Mouse (Mus musculus) midbrain, embryonic 11.5 days (tissue): ENCODE measurements around the gene Ugt1a8. TPM values are rescaled to one million over a fixed set of nuclear protein-coding genes. Genes with fewer than 3 reads are reported as not detected.
"Not testable (repeated sequence)": the region's sequence is repeated elsewhere in the genome, so short reads cannot be mapped to it uniquely, and the experiment has no call there.

Experiments used
- ATAC-seq: fragments of 200-750 bp; cut with Nextera tagmentation; 2 replicates; pipeline ENCODE4 v1.8.0; 2017; ENCODE audit warnings: moderate TSS enrichment, moderate library complexity; ENCODE audit not compliant: low FRiP score
- DNase-seq: peaks from one replicate; pipeline ENCODE4 v3.0.0; 2015; ENCODE audit warnings: low spot score; ENCODE audit errors: missing footprints
- H3K27ac ChIP-seq: fragments of 300-500 bp; sonication (generic); 2 replicates; pipeline ENCODE4 v1.5.1; 2014; ENCODE audit warnings: low read depth, low read length
- H3K27me3 ChIP-seq: fragments of 300-500 bp; sonication (generic); 2 replicates; pipeline ENCODE4 v1.6.1; 2014; ENCODE audit warnings: mild to moderate bottlenecking, low read length, moderate library complexity, mixed read lengths; ENCODE audit not compliant: control insufficient read depth, insufficient read depth
- H3K36me3 ChIP-seq: fragments of 300-500 bp; sonication (generic); 2 replicates; pipeline ENCODE4 v1.6.1; 2014; ENCODE audit warnings: mild to moderate bottlenecking, low read length, moderate library complexity, mixed read lengths; ENCODE audit not compliant: control insufficient read depth, insufficient read depth
- H3K4me1 ChIP-seq: fragments of 300-500 bp; sonication (generic); 2 replicates; pipeline ENCODE4 v1.6.1; 2014; ENCODE audit warnings: low read length; ENCODE audit not compliant: control insufficient read depth, insufficient read depth
- H3K4me2 ChIP-seq: fragments of 300-500 bp; sonication (generic); 2 replicates; pipeline ENCODE4 v1.6.1; 2014; ENCODE audit warnings: mild to moderate bottlenecking, moderate library complexity
- H3K4me3 ChIP-seq: fragments of 300-500 bp; sonication (generic); 2 replicates; pipeline ENCODE4 v1.5.1; 2014; ENCODE audit warnings: low read depth, low read length
- H3K9ac ChIP-seq: fragments of 300-500 bp; sonication (generic); 2 replicates; pipeline ENCODE4 v1.6.1; 2014; ENCODE audit warnings: low read length
- H3K9me3 ChIP-seq: fragments of 300-500 bp; sonication (generic); 2 replicates; pipeline ENCODE4 v1.6.1; 2016; ENCODE audit warnings: low read length; ENCODE audit not compliant: control insufficient read depth
- WGBS: fragments of 180-500 bp; shearing (Covaris S2); extraction: QIAGEN DNeasy Blood & Tissue Kit; methylation state at CpG from one replicate; pipeline ENCODE4 v1.1.7; 2014; 5-methylcytosine and 5-hydroxymethylcytosine counted together
- polyA plus RNA-seq: library from polyadenylated mRNA; unstranded; fragments of >200 nt; fragmentation: Nextera tagmentation; extraction: Ambion mirVana; gene quantifications from 2 replicates; pipeline ENCODE4 v1.2.1, GENCODE M21; 2014

The Ugt1a8 gene
- polyA plus RNA-seq, result not detected in 2 replicates

DNA sequence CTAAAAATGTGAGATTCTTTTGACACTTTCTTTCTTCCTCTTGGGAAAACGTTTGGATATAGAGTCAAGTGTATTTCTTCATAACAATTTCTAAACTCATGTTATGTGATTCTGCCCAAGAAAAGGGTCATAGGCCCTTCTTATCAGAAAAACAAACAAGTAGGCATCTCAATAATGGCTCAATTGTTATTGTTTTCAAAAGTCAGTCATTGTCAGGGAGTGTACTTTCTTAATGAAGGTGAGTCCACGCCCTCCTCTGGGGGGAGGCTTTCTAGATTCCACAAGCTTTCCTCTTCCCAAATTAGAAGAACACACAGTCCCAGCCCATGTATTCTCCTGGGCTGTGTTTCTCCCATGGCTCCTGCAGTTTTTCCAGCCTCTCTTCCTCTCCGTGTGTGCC, at the start of gene Ugt1a8:
Gene Ugt1a8, plus strand, starts transcription at position 301 of the 400 bp plus-strand sequence.
- DNase-seq (no peak), ATAC-seq (no peak)
- Histone ChIP-seq H3K4me3 (no peak within 1 kb of the TSS), H3K27ac (no peak within 1 kb of the TSS), H3K9ac (no peak within 1 kb of the TSS), H3K36me3 (no peaks in the 10 kb centered on the region), H3K9me3 (no peaks in the 10 kb centered on the region), H3K4me1 (no peaks in the 10 kb centered on the region), H3K4me2 (no peak within 1 kb of the TSS), H3K27me3 (no peaks in the 10 kb centered on the region)
- WGBS, result 81% methylated on average over 3 of the region's 3 CpGs

DNA sequence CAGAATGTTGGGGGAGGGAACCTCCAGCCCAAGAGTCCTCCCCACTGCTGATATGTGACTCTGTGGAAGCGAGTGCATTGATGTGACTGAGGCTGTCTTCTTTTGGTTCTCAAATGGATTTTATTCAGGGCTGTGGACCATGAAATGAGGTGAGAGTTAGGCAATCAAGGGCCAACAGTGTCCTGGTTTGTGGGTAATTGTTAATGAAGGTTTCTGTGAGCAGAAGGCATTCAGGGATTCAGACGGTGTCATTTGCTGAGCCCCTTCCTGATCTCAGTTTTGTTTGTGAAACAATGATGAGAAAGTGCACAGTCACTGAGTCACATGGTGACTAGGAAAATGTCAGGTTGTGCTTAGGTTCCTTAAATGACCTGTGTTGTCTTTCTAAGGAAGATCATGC, 44.6 kb upstream of the Ugt1a8 start:
- WGBS, result 85% methylated on average over 1 of the region's 2 CpGs
- not testable (repeated sequence) for H3K4me3 ChIP-seq, H3K27ac ChIP-seq, H3K4me1 ChIP-seq, H3K9me3 ChIP-seq, ATAC-seq, H3K36me3 ChIP-seq, H3K27me3 ChIP-seq, H3K9ac ChIP-seq, H3K4me2 ChIP-seq, DNase-seq

DNA sequence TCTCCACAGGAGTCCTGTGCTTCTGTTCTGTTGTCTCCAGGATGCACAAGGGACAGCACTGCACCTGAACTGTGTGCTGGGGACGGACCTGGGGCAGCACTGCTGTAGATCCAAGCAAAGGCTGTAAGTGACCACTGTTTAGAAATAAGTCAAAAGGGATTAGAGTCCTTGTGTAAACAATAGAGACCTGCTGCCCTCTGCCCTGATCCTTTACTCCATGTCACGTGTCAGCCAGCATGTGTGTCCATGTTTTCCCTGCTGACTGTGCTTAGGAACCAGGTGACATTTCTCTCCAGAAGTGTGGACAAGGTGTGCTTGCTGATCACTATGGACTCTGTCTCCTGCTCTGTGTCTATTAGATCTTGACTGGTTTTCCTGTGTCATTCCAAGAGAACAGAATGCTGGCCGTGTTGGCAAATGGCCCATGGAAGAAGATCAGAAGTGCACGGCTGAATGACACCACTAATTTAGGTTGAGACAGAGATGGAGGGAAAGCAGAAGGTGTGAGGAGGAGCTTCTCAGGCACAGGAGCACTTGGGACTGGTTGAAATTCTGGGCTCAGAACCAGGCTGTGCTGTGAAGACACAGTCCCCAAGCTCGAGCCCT, 42.7 kb upstream of the Ugt1a8 start:
- not testable (repeated sequence) for H3K4me1 ChIP-seq, DNase-seq, H3K27me3 ChIP-seq, H3K36me3 ChIP-seq, H3K9me3 ChIP-seq, H3K9ac ChIP-seq, H3K4me2 ChIP-seq, ATAC-seq, H3K4me3 ChIP-seq, H3K27ac ChIP-seq
- 78% methylated on average over 3 of the region's 5 CpGs for WGBS

DNA sequence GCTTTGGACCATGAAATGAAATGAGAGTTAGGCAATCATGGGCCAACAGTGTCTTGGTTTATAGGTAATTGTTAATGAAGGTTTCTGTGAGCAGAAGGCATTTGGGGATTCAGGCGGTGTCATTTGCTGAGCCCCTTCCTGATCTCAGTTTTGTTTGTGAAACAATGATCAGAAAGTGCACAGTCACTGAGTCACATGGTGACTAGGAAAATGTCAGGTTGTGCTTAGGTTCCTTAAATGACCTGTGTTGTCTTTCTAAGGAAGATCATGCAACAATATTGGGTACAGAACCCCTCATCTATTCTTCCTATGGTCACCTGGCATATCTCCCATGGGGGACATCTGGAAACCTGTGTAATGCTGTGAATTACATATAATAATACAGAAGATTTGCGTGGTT, 40.2 kb upstream of the Ugt1a8 start:
- H3K27ac ChIP-seq, DNase-seq, H3K4me1 ChIP-seq, H3K27me3 ChIP-seq, H3K36me3 ChIP-seq, H3K4me2 ChIP-seq, H3K4me3 ChIP-seq, H3K9ac ChIP-seq, H3K9me3 ChIP-seq, ATAC-seq: not testable (repeated sequence)
- 85% methylated on average over 2 of the region's 2 CpGs for WGBS

DNA sequence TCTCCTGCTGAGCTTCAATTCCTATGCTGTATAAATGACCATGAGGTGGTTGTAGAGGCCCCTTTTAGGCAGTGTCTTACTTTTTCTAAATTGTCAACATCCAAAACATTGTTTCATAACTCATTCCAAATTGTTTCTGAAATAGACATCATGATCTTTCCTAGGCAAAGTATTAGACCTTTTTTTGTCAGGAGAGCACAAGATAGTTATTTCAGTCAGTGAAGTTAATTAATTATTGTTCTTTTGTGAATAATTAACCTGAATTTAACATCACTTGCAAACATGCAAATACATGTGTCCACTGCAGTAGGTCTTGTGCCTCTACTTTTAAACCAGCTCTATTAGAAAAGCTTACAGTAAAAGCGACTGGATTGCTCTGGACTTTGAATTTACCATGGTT, 32.5 kb upstream of the Ugt1a8 start, which contains the start of gene Ugt1a10:
Gene Ugt1a10, plus strand, starts transcription at position 301 of the 400 bp plus-strand sequence.
- H3K4me3 ChIP-seq, result no peak within 1 kb of the TSS
- DNase-seq (no peak), ATAC-seq (no peak)
- H3K27me3 ChIP-seq, result no peaks in the 10 kb centered on the region
- no peaks in the 10 kb centered on the region for H3K4me1 ChIP-seq
- whole genome bisulfite sequencing, result 89% methylated on average over 1 of the region's 1 CpGs
- no peak within 1 kb of the TSS for H3K9ac ChIP-seq
- H3K9me3 ChIP-seq, result no peaks in the 10 kb centered on the region
- no peak within 1 kb of the TSS for H3K4me2 ChIP-seq
- H3K36me3 ChIP-seq, result no peaks in the 10 kb centered on the region
- no peak within 1 kb of the TSS for H3K27ac ChIP-seq

DNA sequence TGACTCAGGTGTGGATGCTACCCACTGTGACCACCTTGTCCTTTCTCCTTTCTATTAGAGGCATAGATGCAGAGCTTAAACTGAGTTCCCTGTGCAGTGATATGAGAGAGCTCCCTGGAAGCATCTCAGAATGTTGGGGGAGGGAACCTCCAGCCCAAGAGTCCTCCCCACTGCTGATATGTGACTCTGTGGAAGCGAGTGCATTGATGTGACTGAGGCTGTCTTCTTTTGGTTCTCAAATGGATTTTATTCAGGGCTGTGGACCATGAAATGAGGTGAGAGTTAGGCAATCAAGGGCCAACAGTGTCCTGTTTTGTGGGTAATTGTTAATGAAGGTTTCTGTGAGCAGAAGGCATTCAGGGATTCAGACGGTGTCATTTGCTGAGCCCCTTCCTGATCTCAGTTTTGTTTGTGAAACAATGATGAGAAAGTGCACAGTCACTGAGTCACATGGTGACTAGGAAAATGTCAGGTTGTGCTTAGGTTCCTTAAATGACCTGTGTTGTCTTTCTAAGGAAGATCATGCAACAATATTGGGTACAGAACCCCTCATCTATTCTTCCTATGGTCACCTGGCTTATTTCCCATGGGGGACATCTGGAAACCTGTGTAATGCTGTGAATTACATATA, 21.0 kb upstream of the Ugt1a8 start:
- H3K9ac ChIP-seq, DNase-seq, H3K36me3 ChIP-seq, H3K27me3 ChIP-seq, H3K4me3 ChIP-seq, ATAC-seq, H3K9me3 ChIP-seq, H3K4me1 ChIP-seq, H3K27ac ChIP-seq, H3K4me2 ChIP-seq: not testable (repeated sequence)
- 38% methylated on average over 1 of the region's 2 CpGs for WGBS

DNA sequence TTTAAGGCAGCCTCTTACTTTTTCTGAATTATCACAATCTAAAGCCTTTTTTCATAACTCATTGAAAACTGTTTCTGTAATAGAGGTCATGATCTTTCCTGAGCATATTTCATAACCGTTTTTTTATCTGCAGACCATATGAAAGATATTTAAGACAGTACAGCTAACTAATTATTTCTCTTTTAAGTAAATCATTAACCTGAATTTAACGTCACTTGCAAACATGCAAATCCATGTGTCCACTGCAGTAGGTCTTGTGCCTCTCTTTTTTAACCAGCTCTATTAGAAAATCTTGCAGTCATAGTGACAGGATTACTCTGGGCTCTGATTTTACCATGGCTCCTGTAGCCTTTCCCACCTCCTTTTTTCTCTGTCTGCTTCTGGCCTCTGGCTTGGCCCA, 17.1 kb upstream of the Ugt1a8 start, which contains the start of gene Ugt1a9:
Gene Ugt1a9, plus strand, starts transcription at position 306 of the 400 bp plus-strand sequence.
- 84% methylated on average over 2 of the region's 2 CpGs for WGBS
- DNase-seq (no peak), ATAC-seq (no peak)
- Histone ChIP-seq H3K4me3 (no peak within 1 kb of the TSS), H3K27ac (no peak within 1 kb of the TSS), H3K4me2 (no peak within 1 kb of the TSS), H3K9me3 (no peaks in the 10 kb centered on the region), H3K9ac (no peak within 1 kb of the TSS), H3K27me3 (no peaks in the 10 kb centered on the region), H3K4me1 (no peaks in the 10 kb centered on the region; the same call in 1 of the 2 replicates), H3K36me3 (no peaks in the 10 kb centered on the region)

DNA sequence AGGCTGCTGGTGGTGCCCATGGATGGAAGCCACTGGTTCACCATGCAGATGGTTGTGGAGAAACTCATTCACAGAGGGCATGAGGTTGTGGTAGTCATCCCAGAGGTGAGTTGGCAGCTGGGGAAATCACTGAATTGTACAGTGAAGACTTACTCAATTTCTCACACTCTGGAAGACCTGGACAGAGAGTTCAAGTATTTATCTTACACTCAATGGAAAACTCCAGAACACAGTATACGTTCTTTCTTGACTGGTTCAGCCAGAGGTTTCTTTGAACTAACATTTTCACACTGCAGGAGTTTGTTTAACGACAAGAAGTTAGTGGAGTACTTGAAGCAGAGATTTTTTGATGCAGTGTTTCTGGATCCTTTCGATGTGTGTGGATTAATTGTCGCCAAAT, 16.7 kb upstream of the Ugt1a8 start:
- DNase-seq (no peak), ATAC-seq (no peak)
- no peaks in the 10 kb centered on the region for H3K36me3 ChIP-seq
- no peak overlapping the region for H3K9ac ChIP-seq
- no peaks in the 10 kb centered on the region for H3K27me3 ChIP-seq
- WGBS, result 85% methylated on average over 4 of the region's 4 CpGs
- no peaks in the 10 kb centered on the region for H3K9me3 ChIP-seq
- no peak overlapping the region for H3K4me2 ChIP-seq
- H3K27ac ChIP-seq, result no peak overlapping the region
- H3K4me3 ChIP-seq, result no peak overlapping the region
- H3K4me1 ChIP-seq, result no peaks in the 10 kb centered on the region; the same call in 1 of the 2 replicates

DNA sequence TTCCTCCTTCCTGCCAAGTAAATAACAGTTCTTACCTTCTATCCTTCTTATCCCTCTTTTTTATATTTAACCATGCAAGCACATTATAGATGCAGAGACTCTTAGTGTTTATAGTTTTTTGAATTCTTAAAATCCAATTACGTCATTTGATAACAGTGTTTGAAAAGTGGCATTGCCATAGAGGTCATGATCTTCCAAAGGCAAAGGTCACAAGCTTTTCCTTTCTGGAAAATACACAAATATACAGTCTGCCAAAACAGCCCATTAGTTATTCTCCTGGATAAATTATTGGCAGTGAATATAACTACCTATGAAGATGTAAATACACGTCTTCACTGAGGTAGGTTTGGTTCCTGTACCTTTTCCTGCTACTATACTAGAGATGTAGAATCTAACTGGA, 13.1 kb upstream of the Ugt1a8 start:
- 85% methylated on average over 2 of the region's 2 CpGs for WGBS
- H3K4me1 ChIP-seq, result no peaks in the 10 kb centered on the region; the same call in 1 of the 2 replicates
- no peak overlapping the region for H3K4me3 ChIP-seq
- no peak overlapping the region for H3K4me2 ChIP-seq
- H3K9ac ChIP-seq, result no peak overlapping the region
- no peaks in the 10 kb centered on the region for H3K36me3 ChIP-seq
- DNase-seq (no peak), ATAC-seq (no peak)
- H3K27ac ChIP-seq, result no peak overlapping the region
- no peaks in the 10 kb centered on the region for H3K9me3 ChIP-seq
- H3K27me3 ChIP-seq, result no peaks in the 10 kb centered on the region
